Mouse (Mus musculus): ENCODE results near the gene Fam126b. TPM values are rescaled to one million over a fixed set of nuclear protein-coding genes. Genes with fewer than 3 reads are reported as not detected.

Gene Fam126b
- total RNA-seq, 2 experiments from 2014 or later, result 5.9 to 7.8 TPM

Other genes with a start within 250 kb of the Fam126b start
- 10 to 100 TPM; 54.4 to 73.9 TPM for gene Bzw1, start 193.4 kb downstream of the Fam126b start, total RNA-seq (2021)
- gene Clk1, start 162.3 kb downstream of the Fam126b start, total RNA-seq (2021), result 10 to 100 TPM; 25.2 to 44.5 TPM
- 1 to 10 TPM; 9.3 to 9.5 TPM for gene Nif3l1, start 141.2 kb downstream of the Fam126b start, total RNA-seq (2021)
- 10 to 100 TPM; 14.6 to 15.3 TPM for gene Ppil3, start 140.8 kb downstream of the Fam126b start, total RNA-seq (2021)
- gene Orc2, start 81.2 kb downstream of the Fam126b start, total RNA-seq (2021), result 10 to 100 TPM in 1 of 2 experiments, 1 to 10 TPM in 1; 9.8 to 11.1 TPM
- 100 to 1,000 TPM; 166 to 184 TPM for gene Ndufb3, start 61 bp upstream of the Fam126b start, total RNA-seq (2021)
- not detected for gene Als2cr12, start 109.7 kb upstream of the Fam126b start, total RNA-seq (2021)
- gene Cflar, start 125.2 kb upstream of the Fam126b start, total RNA-seq (2021), result 10 to 100 TPM; 32.9 to 43.5 TPM
- 1 to 10 TPM; 6.6 to 8.0 TPM for gene Casp8, start 209.1 kb upstream of the Fam126b start, total RNA-seq (2021)